Mouse (Mus musculus) heart, adult 2 months (tissue): ENCODE results near the gene Rasgrf2. TPM values are rescaled to one million over a fixed set of nuclear protein-coding genes. Genes with fewer than 3 reads are reported as not detected.
A peak's percentile ranks its signal among the peaks of the same experiment; 100 is the strongest.

ENCODE experiments used
- DNase-seq, 2 experiments: peaks; one replicate each; pipeline ENCODE4 v3.0.0; 2021
- H3K27ac ChIP-seq: fragments of 200-600 bp; 2 replicates; pipeline ENCODE4 v1.8.1; 2022
- H3K27me3 ChIP-seq: fragments of 200-500 bp; 2 replicates; pipeline ENCODE4 v1.6.1; 2012; ENCODE audit warnings: mild to moderate bottlenecking, low read length, inconsistent platforms, mixed read lengths; ENCODE audit not compliant: control insufficient read depth, insufficient read depth
- H3K36me3 ChIP-seq: fragments of 200-500 bp; 2 replicates; pipeline ENCODE4 v1.6.1; 2012; ENCODE audit warnings: low read length, inconsistent platforms; ENCODE audit not compliant: control insufficient read depth, insufficient read depth
- H3K4me1 ChIP-seq: fragments of 200-500 bp; 2 replicates; pipeline ENCODE4 v1.6.1; 2011; ENCODE audit warnings: low read length; ENCODE audit not compliant: control insufficient read depth, insufficient read depth
- H3K4me3 ChIP-seq: fragments of 200-600 bp; 2 replicates; pipeline ENCODE4 v1.8.1; 2022
- H3K79me2 ChIP-seq: fragments of 200-500 bp; replicated peaks from 2 replicates; pipeline ENCODE4 v1.6.1; 2012; ENCODE audit warnings: mild to moderate bottlenecking, inconsistent platforms, low read length, moderate library complexity, mixed read lengths; ENCODE audit not compliant: control insufficient read depth, insufficient read depth
- H3K9ac ChIP-seq: fragments of 200-500 bp; 2 replicates; pipeline ENCODE4 v1.6.1; 2012; ENCODE audit warnings: low read depth, mild to moderate bottlenecking, control low read depth, inconsistent platforms, low read length, mixed read lengths
- CTCF ChIP-seq: fragments of 200-600 bp; IDR thresholded peaks from 2 replicates; pipeline ENCODE4 v1.8.1; 2022; ENCODE audit warnings: antibody characterized with exemption, mild to moderate bottlenecking, moderate library complexity
- EP300 ChIP-seq: fragments of 200-500 bp; IDR thresholded peaks from 2 replicates; pipeline ENCODE4 v1.6.1; 2011; ENCODE audit warnings: low read depth, low read length, control low read depth; ENCODE audit not compliant: insufficient read depth
- POLR2A ChIP-seq: fragments of 200-500 bp; IDR thresholded peaks from 2 replicates; pipeline ENCODE4 v1.6.1; 2011; ENCODE audit warnings: mild to moderate bottlenecking, low read depth, low read length, control low read depth; ENCODE audit not compliant: insufficient read depth
- WGBS: fragments of 180-500 bp; shearing (Covaris S2); methylation state at CpG from one replicate; pipeline ENCODE4 v1.1.7; 2018; 5-methylcytosine and 5-hydroxymethylcytosine counted together
- intact Hi-C: fragments of 180-260 bp; cut with DNase I; formaldehyde crosslinking; loops from one replicate; pipeline ENCODE4 v1.15.1; 2025
- polyA plus RNA-seq: library from polyadenylated mRNA; depleted of rRNA; stranded (reverse); fragments of >200 nt; gene quantifications from 2 replicates; pipeline ENCODE4 v1.2.3, GENCODE M21; 2012
- total RNA-seq, 2 experiments: library from RNA; stranded (reverse); gene quantifications; 2 replicates each; pipeline ENCODE4 v1.2.3; 2021

The Rasgrf2 gene
- total and polyA plus RNA-seq, 3 experiments: 6.4 to 11.5 (median 10.2) TPM

DNA sequence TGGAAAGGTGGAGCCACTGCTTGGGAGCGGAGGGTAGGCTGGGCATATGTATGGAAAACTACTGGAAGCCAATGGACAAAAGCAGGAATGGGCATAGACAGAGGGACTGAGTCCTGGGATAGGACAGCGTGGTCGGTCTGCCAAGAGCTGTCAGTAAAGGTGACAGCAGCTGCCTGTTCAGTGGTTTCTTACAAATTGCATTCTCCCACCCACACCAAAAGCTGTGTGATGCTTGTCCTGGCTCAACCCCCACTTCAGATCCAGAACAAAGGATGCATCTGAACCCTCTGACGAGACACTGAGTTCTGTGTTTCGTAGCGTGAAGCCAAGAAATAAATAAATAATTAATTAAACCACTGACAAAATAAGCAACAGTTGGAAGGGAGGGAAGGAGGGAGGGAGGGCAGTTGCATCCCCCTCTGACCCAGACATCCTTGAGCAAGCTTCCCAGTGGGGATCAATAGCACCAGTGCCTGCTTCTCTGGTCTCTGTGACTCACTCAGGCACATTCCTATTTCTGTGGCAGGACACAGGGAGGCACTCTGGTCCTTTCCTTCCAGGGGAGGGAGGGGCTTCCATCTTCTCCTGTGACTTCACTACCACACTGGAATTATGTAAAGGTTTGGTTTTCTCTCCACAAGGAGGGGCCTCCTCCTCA, 215.7 kb downstream of the Rasgrf2 start:
- H3K4me3 ChIP-seq: no peak overlapping the region
- H3K27me3 ChIP-seq: no peaks in the 10 kb centered on the region
- no peak overlapping the region for H3K9ac ChIP-seq
- 75% methylated on average over 6 of the region's 6 CpGs for WGBS
- intact Hi-C loops: no loop called here
- TF ChIP-seq EP300 (no peak), CTCF (no peak), POLR2A (no peak)
- no peaks in the 10 kb centered on the region for H3K79me2 ChIP-seq
- DNase-seq: no peak
- no peak overlapping the region for H3K27ac ChIP-seq
- H3K36me3 ChIP-seq: no peaks in the 10 kb centered on the region
- no peaks in the 10 kb centered on the region for H3K4me1 ChIP-seq

DNA sequence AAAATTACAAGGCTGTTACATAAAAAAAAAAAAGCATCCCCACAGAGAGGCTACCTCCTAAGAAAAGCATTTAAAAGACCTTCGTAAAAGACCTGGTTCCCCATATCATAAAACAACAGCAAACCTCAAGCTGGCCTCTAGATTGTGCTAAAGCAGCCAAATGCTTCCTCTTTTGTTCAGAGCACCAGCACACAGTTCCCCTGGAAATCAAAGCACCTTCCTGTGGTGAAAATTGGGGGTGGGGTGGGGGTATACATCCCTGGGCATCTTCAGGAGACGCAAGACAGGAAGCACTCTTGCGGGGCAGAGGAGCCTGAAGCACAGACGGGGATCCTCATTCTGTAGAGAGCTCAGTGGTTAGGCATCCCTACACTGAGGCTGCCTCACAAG, 216.3 kb downstream of the Rasgrf2 start:
- 55% methylated on average over 4 of the region's 4 CpGs for WGBS
- TF ChIP-seq EP300 (no peak), POLR2A (no peak), CTCF (no peak)
- DNase-seq: no peak
- no peaks in the 10 kb centered on the region for H3K4me1 ChIP-seq
- no peak overlapping the region for H3K4me3 ChIP-seq
- H3K9ac ChIP-seq: no peak overlapping the region
- H3K27ac ChIP-seq: no peak overlapping the region
- no peaks in the 10 kb centered on the region for H3K36me3 ChIP-seq
- no peaks in the 10 kb centered on the region for H3K27me3 ChIP-seq
- intact Hi-C loops: no loop called here
- H3K79me2 ChIP-seq: no peaks in the 10 kb centered on the region

DNA sequence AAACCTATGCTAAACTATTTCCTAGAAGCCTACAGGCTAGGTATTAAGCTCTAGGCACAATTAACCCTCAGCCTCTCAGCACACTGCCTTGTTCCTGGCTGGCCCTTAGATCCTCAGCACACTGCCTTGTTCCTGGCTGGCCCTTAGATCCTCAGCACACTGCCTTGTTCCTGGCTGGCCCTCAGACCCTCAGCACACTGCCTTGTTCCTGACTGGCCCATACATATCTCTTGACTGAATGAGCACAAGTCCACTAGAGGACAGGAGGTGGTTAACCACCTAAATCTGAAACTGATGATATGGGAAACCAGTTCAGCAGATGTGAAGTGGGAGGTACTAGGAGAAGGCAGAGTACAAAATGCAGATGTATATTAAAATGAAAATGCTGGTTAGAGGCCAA, 219.8 kb downstream of the Rasgrf2 start:
- TF ChIP-seq CTCF (no peak), EP300 (no peak), POLR2A (no peak)
- Histone ChIP-seq H3K4me1 (no peaks in the 10 kb centered on the region), H3K79me2 (no peaks in the 10 kb centered on the region), H3K27ac (no peak overlapping the region), H3K4me3 (no peak overlapping the region), H3K9ac (no peak overlapping the region), H3K27me3 (no peaks in the 10 kb centered on the region), H3K36me3 (no peaks in the 10 kb centered on the region)
- intact Hi-C loops: no loop called here
- no peak for DNase-seq

DNA sequence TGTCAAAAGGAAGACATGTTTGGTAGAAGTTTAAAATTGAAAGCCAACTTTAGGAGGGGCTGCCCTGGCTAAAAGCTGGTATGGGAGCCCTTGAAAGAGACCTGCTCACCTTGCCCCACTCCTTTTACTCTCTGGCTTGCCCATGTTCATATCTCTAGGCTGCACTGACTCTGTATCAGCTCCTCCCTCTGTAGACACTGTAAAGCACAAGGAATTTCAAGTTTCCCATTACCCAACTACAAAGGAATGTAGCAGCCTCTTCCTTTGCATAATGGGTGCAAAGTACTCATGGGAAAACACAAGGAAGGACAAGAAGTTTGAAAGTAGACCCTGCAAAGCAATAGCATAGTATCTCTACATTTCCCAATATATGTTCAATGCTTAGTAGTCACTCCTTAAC, 220.2 kb downstream of the Rasgrf2 start:
- H3K27ac ChIP-seq: no peak overlapping the region
- H3K9ac ChIP-seq: no peak overlapping the region
- H3K4me1 ChIP-seq: no peaks in the 10 kb centered on the region
- intact Hi-C loops: no loop called here
- H3K79me2 ChIP-seq: no peaks in the 10 kb centered on the region
- no peak for TF ChIP-seq POLR2A
- no peak for TF ChIP-seq EP300
- no peak for TF ChIP-seq CTCF
- no peaks in the 10 kb centered on the region for H3K27me3 ChIP-seq
- no peaks in the 10 kb centered on the region for H3K36me3 ChIP-seq
- H3K4me3 ChIP-seq: no peak overlapping the region
- DNase-seq: no peak

DNA sequence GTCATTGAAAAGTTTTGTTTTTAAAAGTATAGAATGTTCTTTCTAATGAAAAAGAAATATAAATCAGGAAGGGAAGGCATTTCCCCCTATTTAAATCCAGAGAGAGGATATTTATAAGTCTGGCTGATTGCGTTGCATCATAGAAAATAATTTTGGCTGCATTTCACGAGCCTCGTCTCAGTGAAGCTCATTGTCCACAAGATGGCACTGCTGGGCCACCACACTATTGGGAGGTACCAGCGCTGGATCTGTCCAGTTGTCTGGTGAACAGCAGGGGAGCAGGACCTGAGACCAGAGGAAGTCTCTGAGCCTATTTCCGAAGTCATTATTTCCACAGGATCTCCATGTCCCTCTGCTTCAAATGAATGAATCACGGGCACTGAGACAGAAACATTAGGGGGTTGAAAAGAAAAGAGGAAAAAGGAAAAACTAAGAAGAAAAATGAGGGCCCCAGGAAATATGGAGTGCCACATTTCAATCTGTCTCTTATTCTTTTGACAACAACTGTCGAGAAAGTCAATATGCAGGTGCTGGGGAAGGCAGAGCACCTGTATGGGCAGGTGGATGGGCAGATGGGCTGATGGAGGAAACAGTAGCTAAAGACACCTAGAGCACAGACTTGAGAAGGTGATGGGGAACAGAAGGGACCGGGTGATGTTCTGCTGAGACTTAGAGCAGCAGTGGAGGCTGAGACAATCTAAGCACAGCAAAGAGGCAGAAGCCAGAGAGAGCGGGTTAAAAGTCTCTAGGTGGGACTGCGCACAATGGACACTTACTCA, 223.1 kb downstream of the Rasgrf2 start:
- Histone ChIP-seq H3K4me1 (no peaks in the 10 kb centered on the region), H3K36me3 (no peaks in the 10 kb centered on the region), H3K27ac (no peak overlapping the region), H3K4me3 (no peak overlapping the region), H3K9ac (no peak overlapping the region), H3K27me3 (no peaks in the 10 kb centered on the region), H3K79me2 (no peaks in the 10 kb centered on the region)
- TF ChIP-seq CTCF: peak; percentile 99
- no peak for TF ChIP-seq POLR2A
- TF ChIP-seq EP300: peak; percentile 97
- DNase-seq: peak; percentile 71 to 73
- intact Hi-C loops: loop anchor here (1.0 to 5.0 kb wide), 3 partner anchors 314 to 574 kb away; partner anchors contain the start of gene Fam151b
- 34% methylated on average over 10 of the region's 10 CpGs for WGBS

DNA sequence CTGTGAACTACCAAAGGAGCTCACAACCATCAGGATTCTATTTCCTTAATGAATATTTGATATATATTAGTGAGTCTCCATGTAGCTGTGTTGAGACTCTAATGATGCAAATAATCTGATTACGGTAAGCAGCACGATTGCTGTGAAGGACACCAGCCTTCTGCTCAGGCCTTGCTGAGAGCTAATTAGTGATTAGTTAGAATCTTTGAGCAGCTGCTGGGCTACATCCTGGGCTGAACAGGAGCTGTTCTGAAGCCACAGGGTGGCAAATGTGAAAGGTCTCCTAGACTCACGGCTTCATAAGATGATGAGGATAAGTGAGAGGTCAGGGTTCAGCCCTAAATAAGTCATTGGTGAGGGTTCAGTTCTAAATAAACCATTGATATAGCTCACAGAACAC, 225.1 kb downstream of the Rasgrf2 start:
- Histone ChIP-seq H3K27ac (no peak overlapping the region), H3K79me2 (no peaks in the 10 kb centered on the region), H3K27me3 (no peaks in the 10 kb centered on the region), H3K36me3 (no peaks in the 10 kb centered on the region), H3K9ac (no peak overlapping the region), H3K4me3 (no peak overlapping the region), H3K4me1 (no peaks in the 10 kb centered on the region)
- WGBS: 74% methylated on average over 3 of the region's 3 CpGs
- intact Hi-C loops: loop anchor here (5.0 kb wide), 1 partner anchor 576 kb away; the partner anchor contains the start of gene Fam151b
- no peak for DNase-seq
- TF ChIP-seq EP300 (no peak), CTCF (no peak), POLR2A (no peak)
